Mouse (Mus musculus): ENCODE data around the gene 1700034J05Rik.

The 1700034J05Rik gene

DNA sequence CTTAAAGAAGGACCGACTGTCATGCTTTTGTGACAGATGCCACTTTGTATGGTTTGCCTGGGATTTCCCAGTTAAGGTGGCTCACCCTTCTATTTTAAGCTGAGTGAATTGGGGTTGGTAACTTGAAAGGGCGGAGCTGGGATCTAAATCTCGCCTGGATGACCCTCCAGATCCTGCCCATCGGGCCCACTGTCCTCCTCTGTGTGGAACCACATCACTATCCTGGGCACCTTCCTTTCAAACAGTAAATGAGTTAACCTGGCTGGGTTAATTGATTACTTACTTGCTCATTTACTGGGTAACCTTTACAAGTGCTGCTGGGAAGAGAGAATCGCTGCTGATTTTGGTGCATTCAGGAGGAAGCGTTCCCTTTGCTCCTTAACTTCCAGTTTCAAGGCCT lies 35.9 kb downstream of the 1700034J05Rik start:
- no peak for DNase-seq

DNA sequence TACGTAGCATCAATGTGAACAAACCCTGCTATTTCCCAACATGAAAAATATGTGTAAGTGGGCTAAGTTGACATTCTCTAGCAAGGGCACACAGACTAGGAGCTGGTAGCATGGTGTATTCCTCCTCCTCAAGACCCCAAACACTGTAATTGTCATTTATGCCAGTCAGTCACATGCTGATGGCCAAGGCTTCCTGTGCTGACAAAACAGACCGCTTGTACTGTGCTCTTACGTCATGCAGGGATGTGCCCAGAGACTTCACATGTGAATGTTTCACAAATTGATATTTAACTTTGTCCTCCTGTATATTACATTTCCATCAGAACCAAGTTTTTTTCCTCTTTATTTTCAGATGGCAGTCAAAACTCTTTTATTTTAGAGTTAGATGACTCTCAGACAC lies 36.8 kb downstream of the 1700034J05Rik start:
- no peak for DNase-seq

DNA sequence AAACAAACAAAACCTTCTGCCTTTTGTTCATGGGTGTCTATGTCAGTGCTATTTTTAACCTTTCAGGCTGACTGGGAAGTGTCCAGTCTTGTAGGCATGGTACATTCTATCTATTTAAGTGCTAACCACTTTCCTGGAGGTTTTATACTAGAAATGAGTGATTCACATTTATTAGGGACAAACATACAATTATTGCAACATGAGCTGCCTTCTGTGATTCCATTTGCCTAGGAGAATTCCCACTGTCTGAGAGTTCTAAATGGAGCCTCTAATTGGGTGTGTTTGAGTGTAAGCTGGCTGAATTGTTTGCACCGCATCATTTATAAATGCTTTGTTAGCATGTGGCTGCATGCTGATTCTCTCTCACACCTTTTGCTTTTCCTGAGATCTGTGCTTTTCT lies 38.4 kb downstream of the 1700034J05Rik start:
- no peak for DNase-seq

DNA sequence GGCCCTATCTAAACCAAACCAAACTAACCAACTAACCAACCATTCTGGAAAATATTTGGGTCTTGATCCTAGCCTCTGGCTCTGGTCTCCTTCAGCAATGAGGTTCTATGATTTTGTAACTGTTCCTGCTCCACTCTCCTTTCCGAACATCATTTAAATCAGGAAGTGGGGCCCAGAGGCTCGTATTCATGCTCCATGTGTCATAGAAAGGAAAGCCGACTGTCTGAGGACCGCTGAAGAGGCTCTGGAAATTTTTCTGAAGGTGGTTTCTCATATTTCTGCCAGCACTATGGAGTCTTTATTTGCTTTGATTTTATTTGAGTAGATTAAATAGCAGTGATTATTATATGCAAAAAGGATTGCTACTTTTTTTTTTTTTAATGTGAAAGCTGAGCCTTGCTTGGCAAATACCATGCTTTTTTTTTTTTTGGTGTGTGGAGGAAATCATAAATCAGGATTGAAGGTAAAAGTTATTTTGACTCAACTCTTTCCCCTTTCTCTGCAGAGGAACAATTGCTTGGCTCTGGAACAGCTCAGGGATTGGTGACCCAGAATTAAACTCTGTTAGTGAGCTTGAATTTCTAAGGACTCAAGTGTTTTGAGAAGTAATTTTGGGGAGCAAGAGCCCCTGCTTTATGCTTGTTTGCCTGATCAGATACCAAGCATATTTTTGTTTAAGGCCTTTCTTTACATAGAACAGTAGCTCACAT lies 40.6 kb downstream of the 1700034J05Rik start:
- no peak for DNase-seq

DNA sequence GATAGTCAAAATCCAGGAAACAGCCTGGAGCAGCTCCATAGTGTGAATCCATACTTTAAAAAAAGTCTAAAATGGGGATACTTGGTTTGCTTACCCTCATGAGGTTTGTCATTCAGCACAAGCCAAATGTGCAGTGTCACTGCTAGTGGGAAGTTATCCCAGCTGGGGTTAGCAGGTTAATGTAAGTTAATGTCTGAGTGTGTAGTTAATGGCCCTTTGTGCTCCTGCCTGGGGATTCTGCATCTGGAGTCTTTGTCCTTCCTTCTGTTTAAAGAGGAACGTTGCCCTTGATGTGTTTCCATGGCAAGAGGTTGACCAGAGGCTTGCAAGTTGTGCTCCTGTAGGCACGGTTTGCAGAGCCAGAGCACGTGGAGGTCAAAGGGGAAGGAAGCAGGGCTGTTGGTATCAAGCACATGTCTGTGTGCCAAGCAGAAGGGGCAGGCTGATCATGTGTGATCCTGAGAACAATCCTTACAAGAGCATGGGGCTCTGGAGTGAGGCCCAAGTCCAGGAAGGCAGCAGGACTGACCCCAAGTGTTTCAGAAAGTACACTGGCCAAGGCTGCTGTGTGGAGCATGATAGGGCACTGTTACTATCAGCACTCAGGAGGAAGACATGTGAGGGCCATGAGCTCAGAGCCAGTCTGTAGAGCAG lies 41.3 kb downstream of the 1700034J05Rik start:
- DNase-seq = no peak

DNA sequence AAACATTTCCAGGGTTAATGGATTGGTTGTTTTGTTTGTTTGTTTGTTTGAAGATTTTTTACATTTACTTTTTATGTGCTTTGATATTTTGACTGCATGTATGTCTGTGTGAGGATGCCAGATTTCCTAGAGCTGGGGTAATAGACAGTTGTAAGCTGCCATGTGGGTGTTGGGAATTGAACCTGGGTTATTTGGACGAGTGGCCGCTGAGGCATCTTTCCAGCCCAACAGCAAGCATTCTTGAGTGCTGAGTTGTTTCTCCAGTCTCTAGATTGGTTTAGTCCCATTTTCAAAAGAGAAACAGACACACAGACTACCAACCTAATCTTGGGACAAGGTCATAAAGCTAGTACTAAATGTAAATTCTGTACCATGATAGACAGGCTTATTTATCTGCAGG lies 43.4 kb downstream of the 1700034J05Rik start:
- DNase-seq = no peak

DNA sequence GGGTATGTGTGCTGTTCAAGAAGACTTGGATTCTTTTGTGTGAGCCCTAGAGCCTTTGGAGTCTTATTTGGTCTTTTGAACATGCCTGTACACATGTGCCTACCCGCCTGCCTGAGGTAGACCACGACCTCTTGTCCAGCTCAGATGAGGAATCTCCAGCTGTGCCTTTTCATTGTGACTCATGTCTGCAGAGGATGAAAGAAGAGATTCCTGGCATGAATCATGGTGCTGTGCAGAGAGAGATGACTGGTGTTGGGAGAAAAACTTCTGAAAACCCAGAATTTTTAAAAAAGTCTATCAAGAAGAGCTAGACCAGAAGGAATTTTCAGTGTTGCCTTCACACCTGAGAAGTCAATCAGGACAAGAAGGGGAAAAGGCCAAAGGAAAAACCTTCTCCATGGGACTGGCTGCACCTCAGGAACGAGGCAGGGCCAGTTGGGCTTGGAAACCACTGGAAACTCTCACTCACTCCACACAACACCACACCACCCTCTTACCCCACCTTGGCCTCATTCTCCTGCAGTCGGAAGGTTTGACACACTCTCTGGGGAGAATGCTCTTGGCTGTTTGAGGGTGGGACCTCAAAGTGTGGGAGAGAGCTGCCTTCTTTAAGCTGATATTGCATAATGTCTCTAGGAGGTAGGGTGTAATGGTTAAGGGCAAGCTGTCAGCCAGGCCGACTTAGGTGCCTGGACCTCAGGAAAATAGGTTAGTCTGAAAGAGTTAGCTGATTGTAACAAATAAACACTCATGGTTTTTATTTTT lies 44.3 kb downstream of the 1700034J05Rik start:
- no peak for DNase-seq

DNA sequence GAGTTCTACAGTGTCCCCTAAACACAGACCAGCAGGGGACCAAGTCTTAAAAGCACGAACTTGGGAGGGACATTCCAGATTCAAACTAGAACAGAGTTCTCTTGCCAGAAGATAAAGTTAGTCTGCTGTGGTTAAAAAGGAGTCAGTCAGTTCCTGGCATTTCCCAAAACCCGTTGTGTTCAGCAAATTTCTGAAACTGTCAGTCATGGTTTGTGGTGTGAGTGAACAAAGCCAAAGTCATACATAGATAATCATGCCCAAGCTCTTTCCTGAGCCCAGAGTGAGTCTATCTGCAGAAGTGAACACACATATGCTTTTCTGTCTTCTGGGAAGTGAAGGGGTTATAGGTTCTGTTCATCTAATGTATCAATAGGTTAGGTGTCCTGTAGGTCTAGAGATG lies 45.4 kb downstream of the 1700034J05Rik start:
- no peak for DNase-seq

DNA sequence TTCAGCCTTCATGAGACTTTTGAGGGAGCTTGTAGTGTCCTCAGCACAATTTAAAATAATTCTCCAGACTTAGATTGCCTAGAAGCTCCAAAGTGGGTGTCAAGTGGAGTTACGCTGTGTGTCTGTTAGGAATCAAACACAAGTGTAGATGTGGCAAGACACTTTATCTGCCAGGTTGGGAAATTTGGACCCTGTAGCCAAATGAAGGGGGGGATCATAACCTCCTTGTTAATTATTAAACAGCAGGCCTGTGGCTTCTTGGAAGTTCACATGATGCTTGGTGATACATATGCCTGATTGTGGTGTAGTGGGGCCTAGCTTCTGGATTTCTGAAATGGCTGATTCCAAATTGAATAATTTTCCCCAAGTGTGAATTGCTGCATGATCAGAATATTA lies 46.4 kb downstream of the 1700034J05Rik start:
- no peak for DNase-seq

DNA sequence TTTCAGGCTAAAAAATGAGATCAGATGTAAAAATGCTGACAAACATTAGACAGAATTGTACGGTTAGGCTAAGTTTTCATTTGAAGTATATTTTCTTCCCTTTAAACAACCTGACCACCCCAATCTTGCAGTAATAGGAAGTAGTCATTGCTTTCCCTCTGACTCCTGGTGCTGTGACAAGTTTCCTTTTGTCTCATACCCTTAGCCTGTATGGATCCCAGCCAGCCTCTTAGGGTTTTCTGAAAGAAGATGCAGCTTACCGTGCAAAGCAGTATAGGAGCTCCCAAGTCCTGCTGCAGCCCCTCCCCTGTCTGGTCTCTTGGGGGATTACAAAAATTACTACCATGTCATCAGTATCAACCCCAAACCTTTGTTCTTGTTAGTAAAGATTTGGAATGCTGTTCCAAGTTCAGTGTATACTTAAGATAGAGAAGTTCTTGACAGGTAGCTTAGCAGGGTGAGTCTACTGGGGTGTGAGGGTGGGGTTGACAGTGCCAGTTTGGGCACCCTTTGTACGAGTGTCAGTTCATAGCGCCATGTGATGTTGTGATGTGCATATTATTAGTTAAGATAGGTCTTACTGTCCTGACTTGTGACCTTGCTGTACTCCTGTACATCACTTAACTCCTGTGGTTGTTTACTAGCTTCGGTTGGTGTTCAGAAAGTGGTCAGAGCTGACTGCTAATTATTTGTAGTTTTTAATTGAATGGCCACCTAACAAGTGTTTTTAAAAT lies 47.0 kb downstream of the 1700034J05Rik start:
- DNase-seq = no peak

DNA sequence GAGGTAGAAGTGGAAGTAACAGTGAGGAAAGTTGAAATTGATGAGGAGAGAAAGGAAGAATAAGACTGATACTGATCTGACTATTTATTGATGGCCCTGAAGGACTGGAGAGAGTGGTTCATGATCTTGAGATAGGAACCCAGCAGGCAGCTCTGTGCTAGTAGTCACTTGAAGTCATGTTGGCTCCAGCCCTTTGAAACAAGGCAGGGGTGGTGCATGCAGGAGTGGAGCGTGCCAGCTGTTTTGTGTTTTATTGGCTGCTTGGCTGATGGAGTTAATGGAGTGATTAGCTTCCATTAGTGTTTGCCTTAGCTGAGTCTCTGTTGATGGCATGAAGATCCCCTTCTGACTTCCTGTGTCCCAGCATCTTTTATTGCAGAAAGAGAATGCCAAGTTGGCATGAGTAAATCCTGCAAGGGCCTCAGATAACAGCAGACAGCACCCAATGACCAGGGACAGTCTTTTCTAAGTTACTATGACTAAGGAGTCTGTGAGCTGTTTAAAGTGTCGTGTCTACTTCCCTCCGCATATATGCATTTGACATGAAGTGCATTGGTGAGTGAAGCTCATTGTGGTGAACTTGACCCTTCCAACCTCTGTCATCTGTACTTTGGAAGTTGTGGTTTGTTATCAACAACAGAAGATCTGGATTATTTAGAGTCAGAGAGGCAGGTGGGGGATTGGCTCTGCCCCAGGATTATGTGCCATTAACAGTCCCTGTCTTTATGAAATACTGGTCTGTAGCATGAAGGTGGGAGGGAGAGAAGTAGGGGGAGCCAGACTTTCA lies 48.0 kb downstream of the 1700034J05Rik start:
- no peak for DNase-seq

DNA sequence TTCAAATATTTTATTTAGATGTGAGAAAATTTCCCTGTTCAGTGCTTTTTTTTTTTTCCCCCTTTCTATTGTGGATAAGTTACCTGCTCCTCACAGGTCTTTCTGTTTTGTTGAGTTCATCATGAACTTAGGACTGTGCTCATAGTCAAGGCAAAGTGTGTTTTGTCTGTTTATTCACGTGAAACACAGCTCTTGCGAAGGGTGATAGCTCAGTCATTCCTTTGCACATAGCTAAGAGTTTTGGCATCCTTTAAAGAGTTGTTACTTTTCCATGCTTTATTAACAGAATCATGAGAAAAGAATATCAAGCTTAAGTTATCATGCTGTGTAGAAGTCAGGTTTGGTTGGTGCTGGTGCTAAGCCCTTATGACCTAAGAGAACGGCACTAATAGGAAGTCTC lies 49.5 kb downstream of the 1700034J05Rik start:
- no peak for DNase-seq

DNA sequence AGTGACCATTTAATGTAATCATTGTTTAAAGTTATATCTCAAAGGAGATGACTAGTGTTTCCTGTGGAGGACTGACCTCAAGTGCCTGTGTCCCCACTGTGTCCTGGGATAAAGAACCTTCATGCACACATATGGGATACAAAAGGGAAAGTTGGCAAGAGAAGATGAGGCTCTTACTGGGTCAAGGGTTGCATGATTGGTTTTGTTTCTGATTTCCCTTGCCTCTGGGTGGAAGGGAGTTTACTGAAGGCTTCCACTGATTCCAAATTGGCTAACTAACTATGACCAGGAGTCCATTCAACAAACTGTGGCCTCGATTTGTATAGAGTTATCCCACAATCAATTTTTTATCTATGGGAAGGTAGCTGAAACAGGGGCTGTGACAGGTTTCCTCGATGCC lies 50.6 kb downstream of the 1700034J05Rik start:
- DNase-seq = no peak

DNA sequence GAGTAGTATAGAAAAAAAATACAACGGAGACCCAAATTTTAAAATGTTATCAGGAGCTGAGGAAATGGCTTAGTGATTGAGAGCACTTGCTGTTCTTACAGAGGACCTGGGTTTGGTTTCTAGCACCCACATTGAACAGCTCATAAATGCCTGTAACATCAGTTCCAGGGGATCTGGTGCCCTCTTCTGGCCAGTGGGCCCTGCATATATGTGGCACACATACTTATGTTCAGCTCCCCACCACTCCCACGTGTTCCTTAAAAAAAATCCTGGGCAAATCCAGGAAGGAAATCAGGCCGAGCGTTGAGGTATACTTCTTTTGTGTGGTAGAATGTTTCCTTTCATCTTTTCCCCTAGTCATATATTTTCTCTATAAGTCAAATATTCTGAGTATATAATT lies 52.3 kb downstream of the 1700034J05Rik start:
- DNase-seq = no peak
